21 mouse cellular contexts compared by ENCODE assay signal in the genomic region with DNA sequence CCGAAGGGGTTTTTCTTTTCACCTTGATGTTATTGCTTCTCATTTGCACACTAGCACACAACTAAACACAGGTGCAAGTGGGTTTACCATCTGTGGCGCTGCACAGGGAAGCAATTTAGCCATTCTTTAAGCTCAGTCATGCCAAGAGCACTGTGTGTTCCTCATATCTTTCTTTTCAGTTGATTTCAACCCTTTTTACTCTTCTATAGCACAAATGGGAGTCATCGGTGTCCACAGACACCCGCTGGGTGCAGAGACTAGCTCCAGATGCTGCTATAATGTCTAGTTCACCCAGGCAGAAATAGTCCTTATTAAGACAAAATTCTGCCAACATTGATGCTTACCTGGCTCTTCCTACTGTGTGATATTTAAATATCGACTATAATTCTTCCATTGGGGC.
DNase-seq lines count a peak whose midpoint lies in the region; ATAC-seq and TF ChIP-seq lines count a peak whose summit lies in the region.
"Had no signal": no experiment of that assay in that cellular context is flagged by ENCODE, and none has a peak within 500 bp of the region (broad histone marks: within the 10 kb centered on the region; RNA-seq: fewer than 3 reads in every experiment).

No protein-coding gene starts in this region.

- no peak overlapping the region for H3K9ac ChIP-seq in forebrain, embryonic 11.5 days (ENCODE audit: low read length)
- H3K9ac ChIP-seq: hindbrain, embryonic 12.5 days had no signal

- TF ChIP-seq CTCF in cerebellum, adult 2 months (IDR thresholded peaks at IDR 0.05; ENCODE audit: borderline replicate concordance, insufficient read depth, low read depth, low read length): no peak

- no peak overlapping the region for H3K27ac ChIP-seq in cerebellum, adult 2 months (ENCODE audit: insufficient read depth, low read length)
- no peak overlapping the region for H3K27ac ChIP-seq in forebrain, embryonic 11.5 days (ENCODE audit: low read depth, low read length)
- H3K27ac ChIP-seq: embryonic facial prominence, embryonic 10.5 days; heart, embryonic 10.5 days; hindbrain, embryonic 12.5 days had no signal

- H3K4me3 ChIP-seq in cerebellum, adult 2 months (replicated peaks; ENCODE audit: insufficient read depth, low read depth, low read length): no peak overlapping the region
- no peak overlapping the region for H3K4me3 ChIP-seq in forebrain, embryonic 11.5 days (ENCODE audit: low read depth, low read length)
- H3K4me3 ChIP-seq: embryonic facial prominence, embryonic 10.5 days; heart, embryonic 10.5 days; hindbrain, embryonic 12.5 days had no signal

- no peaks in the 10 kb centered on the region for H3K9me3 ChIP-seq in forebrain, embryonic 11.5 days (ENCODE audit: control insufficient read depth, low read length)
- H3K9me3 ChIP-seq: embryonic facial prominence, embryonic 10.5 days; heart, embryonic 10.5 days; hindbrain, embryonic 12.5 days had no signal

- WGBS in cerebellum, adult 2 months: 17% methylated on average over 5 of the region's 5 CpGs
- WGBS in forebrain, embryonic 11.5 days: 88% methylated on average over 5 of the region's 5 CpGs

- H3K4me1 ChIP-seq in cerebellum, adult 2 months (ENCODE audit: control insufficient read depth, insufficient read depth, low read length): peaks cover 4% of the 10 kb centered on the region; the same call in 1 of the 2 replicates
- no peaks in the 10 kb centered on the region for H3K4me1 ChIP-seq in forebrain, embryonic 11.5 days (replicated peaks; ENCODE audit: control insufficient read depth, insufficient read depth, low read length)
- H3K4me1 ChIP-seq: embryonic facial prominence, embryonic 10.5 days; heart, embryonic 10.5 days; hindbrain, embryonic 12.5 days had no signal

- no peak overlapping the region for H3K4me2 ChIP-seq in forebrain, embryonic 11.5 days (ENCODE audit: low read depth, low read length, severe bottlenecking)
- H3K4me2 ChIP-seq: hindbrain, embryonic 12.5 days had no signal

- no peaks in the 10 kb centered on the region for H3K36me3 ChIP-seq in forebrain, embryonic 11.5 days (ENCODE audit: control insufficient read depth, insufficient read depth, low read length)
- H3K36me3 ChIP-seq: embryonic facial prominence, embryonic 10.5 days; G1E; heart, embryonic 10.5 days; hindbrain, embryonic 12.5 days had no signal

- TF ChIP-seq POLR2A in cerebellum, adult 2 months (IDR thresholded peaks at IDR 0.05; ENCODE audit: borderline replicate concordance, insufficient read depth, low read length): no peak

- no peak for DNase-seq in cerebellum, postnatal 4 days (ENCODE audit: low spot score in 2 of 2)
- peak; percentile 15 to 55 for DNase-seq in cerebellum, adult 2 months
- DNase-seq in cerebellum, postnatal 10 days: peak; percentile 15 to 39
- no peak for DNase-seq in adrenal gland, postnatal 36 days
- DNase-seq in forebrain, embryonic 11.5 days (ENCODE audit: low spot score): no peak
- DNase-seq in ovary, adult 18-20 months (ENCODE audit: low spot score): no peak
- DNase-seq: adrenal gland, adult 8-10 months; B cell, adult 2 months; gastrocnemius, postnatal 36 days; heart, adult 18-20 months; heart, postnatal 10 days; heart, postnatal 4 days; kidney, adult 11 months had no signal

- H3K27me3 ChIP-seq in cerebellum, adult 2 months (ENCODE audit: control insufficient read depth, insufficient read depth, low read length): no peaks in the 10 kb centered on the region
- no peaks in the 10 kb centered on the region for H3K27me3 ChIP-seq in forebrain, embryonic 11.5 days (ENCODE audit: control insufficient read depth, insufficient read depth, low read length)
- H3K27me3 ChIP-seq: hindbrain, embryonic 12.5 days had no signal

- ATAC-seq in cerebellum, adult (ENCODE audit: insufficient number of reproducible peaks, low FRiP score, low TSS enrichment): peak; percentile 80
- ATAC-seq in forebrain, embryonic 11.5 days (replicated peaks; ENCODE audit: low FRiP score): no peak
- ATAC-seq: CD4-positive, CD25-positive, alpha-beta regulatory T cell, adult 4 months; forebrain, embryonic 14.5 days; hindbrain, embryonic 16.5 days had no signal

Comparison
In these comparisons a context has a peak if more than half of its experiments do, and no peak if none do; other contexts are left out.
1. DNase-seq: peak in cerebellum, adult 2 months (2 of 2) and cerebellum, postnatal 10 days (2 of 2); none in cerebellum, postnatal 4 days (0 of 2), adrenal gland, postnatal 36 days (0 of 2), forebrain, embryonic 11.5 days (single experiment) and ovary, adult 18-20 months (single experiment).